Mouse (Mus musculus): Measurements from ENCODE around the gene Zdhhc13.

- TF ChIP-seq CTCF (IDR thresholded peaks at IDR 0.05; ENCODE audit: insufficient read depth, low read depth, low read length) (no peak), POLR2A (IDR thresholded peaks at IDR 0.05; ENCODE audit: insufficient read depth, low read depth, low read length) (no peak)
Observed at GRCm38 (mm10) chr7:48772060-48772734, 16.6 kb upstream of the Zdhhc13 start.

Measured in olfactory bulb, adult 2 months (tissue).